Mouse (Mus musculus): ENCODE data around the gene Mras.

Gene Mras

DNA sequence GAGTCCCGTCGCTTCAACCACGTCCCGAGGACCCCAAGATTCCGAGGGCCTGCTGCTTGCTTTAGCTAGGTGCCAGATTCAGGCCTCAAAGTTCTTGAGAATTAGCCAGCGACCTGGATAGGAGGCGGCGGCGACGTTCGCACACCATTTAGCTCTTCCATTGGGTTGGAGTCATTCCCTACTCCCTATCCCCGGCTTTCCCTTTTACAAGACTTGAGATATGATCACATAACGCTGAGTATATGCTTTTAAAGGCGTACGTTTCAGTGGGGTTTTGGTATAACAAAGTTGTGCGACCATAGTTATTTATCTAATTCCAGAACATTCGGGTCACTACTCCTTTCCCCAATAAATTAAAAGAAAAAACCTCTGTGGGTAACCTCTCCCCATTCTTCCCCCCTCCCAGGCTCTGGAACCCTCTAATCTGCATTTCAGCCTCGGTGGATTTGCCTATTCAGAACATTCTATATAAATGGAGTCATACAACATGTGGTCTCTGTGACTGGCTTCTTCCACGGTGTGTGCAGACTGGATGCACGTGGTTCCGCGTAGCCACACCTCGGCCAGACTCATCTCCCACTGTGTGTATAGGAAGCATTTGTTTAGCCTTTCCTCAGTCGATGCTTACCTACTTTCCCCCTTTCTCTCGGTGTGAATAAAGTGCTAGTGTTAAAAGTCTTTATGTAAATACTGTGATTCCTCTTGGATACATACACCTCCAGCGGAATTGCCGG lies at the start of gene Mras:
Gene Mras, minus strand, starts transcription at position 351 of the 734 bp plus-strand sequence.
- DNase-seq (ENCODE audit: low read depth, low spot score) = no peak

DNA sequence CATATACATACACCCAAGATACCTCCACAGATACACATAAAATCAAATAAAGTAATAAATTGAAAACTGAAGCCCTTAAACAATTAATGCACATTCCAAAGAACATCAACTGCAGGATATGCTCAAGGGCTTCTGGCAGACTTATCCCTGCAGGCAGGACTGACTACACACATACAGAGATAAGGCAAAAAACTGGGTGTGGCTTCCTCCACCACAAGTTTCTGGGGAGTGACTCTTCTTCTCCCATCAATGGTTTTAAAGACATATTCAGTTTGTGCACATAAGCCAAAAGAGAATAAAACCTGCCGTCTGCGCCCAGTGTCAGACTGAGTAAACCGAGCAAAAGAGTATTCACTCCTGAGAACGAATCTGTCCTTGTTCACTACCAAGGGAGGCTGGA lies 48.0 kb upstream of the Mras start:
- no peak for DNase-seq (ENCODE audit: low read depth, low spot score)

DNA sequence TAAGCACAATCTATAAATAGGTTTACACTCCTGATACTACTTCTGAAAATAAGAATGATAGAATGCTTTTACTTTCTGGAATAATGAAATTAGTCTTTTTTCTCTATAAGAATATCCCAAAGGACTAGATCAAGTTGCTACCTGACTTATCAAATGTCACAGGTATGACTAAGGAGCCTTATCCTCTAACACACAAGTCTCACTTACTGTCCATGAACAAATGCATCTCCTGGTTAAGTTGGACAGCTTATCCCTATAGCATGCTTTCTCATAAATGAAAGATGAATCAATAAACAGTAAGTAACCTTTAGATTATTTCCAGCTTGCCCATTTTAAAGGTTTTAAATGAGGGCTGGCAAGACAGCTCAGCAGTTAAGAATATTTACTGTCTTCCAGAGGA lies 47.5 kb upstream of the Mras start:
- no peak for DNase-seq (ENCODE audit: low read depth, low spot score)

DNA sequence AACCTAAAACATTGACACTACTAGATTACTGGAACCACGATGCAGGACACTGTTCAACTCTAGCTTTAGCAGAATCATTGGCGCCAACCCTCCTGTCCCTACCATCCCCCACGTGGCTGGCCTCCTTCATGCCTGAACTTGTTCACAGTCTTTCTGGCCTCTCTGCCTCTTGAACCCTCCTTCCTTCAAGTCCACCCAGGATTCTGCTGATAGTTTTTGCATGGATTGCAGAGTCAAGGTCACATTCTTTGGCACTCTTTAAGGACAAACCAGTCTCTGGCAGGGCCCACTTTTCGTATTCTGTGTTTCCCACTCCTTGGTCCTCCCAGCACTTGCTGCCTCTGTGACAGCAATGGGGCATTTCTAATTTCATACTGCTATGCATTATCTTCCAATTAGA lies 46.0 kb upstream of the Mras start:
- no peak for DNase-seq (ENCODE audit: low read depth, low spot score)

DNA sequence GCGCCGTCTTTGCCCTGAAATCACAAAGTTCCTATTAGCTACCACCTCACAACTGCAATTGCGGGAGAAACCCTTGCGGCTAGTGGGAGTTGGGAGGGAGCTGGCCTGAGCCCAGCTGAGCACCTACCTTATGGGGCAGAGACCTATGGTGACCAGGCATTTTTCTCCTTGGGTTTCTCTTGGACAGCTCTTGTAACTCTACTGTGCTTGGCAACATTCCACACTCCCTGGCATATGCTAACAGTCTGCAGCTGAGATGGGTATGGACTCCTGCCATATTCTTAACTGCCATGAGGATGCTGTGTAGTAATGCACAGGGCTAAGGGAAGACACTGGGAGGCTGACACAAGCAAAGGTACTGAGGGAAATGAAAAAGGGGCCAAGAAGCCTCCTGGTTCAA lies 43.6 kb upstream of the Mras start:
- no peak for DNase-seq (ENCODE audit: low read depth, low spot score)

DNA sequence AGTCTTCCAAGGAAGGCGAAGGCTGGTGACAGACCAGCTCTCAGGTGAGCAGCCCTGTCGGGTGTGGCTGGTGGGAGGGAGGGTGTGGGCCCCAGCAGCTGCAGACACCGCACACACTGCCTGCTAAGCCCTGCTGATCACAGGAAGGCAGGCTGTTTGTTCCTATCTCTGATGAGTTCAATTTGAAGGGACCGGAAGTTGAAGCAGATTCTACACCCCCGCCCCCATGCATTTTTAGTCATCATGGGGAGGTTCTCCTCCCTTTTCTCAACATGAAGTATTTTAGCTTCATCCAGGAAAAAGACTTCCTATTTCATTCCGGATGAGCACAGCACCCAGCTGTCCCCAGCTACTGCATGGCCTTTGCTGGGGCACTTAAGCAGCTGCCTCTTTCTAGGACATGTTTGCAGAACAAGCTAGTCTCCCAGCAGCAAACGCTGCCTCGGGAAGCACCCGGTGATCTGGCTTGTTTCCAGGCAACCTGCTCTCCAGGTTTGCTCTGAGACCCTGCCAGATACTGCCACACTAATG lies 42.1 kb upstream of the Mras start:
- no peak for DNase-seq (ENCODE audit: low read depth, low spot score)

DNA sequence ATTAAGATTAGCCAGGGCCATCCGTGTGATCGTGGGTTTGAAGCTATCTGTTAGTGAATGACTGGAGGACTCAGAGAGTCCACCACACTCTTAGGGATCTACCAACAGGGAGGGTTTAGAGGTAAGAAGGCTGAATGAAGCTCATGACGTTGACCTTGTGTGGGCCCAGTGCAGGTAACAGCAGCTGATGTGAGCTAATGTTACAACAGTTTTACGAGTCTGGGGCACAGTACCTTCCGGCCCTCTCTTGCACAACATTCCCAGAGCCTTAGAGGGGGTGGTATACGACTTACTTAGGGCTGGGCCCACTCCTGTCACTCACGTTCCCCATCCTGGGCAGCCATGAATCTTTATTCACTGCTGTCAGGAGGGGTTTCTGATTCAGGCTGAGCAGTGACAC lies 34.2 kb upstream of the Mras start:
- no peak for DNase-seq (ENCODE audit: low read depth, low spot score)

DNA sequence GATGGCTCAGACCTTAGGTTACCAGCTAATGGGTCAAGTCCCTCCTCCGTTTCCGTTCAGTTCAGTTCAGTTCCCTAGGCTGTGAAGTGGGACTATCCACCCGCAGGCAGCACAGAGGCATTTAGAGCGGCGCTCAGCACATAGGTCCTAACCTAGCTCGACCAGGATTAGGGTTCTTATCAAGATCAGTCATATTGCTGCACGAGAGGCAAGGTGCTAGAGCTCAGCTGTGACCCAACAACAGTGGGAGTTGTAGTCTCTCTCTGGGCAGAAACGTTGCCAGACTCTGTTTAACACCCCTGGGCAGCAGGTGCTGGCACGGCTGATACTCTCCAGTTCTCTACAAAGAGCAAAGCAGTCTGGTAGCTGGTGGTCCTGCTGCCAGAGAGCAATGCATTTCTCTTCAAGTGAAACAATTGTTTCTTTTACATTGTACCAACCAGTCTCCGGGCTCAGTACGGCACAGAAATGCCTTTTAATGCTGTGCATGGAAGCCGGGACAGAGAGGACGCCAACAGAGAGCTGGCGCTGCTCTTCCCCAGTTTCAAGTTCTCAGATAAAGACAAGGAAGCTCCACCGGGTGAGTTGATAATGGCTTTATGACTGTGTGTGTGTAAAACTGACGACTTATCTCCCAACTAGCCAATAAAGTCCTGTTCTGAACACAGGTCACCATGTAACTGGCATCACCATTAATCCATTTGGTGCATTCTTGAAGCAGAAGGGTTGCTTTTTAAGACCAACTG lies 33.3 kb upstream of the Mras start:
- no peak for DNase-seq (ENCODE audit: low read depth, low spot score)

DNA sequence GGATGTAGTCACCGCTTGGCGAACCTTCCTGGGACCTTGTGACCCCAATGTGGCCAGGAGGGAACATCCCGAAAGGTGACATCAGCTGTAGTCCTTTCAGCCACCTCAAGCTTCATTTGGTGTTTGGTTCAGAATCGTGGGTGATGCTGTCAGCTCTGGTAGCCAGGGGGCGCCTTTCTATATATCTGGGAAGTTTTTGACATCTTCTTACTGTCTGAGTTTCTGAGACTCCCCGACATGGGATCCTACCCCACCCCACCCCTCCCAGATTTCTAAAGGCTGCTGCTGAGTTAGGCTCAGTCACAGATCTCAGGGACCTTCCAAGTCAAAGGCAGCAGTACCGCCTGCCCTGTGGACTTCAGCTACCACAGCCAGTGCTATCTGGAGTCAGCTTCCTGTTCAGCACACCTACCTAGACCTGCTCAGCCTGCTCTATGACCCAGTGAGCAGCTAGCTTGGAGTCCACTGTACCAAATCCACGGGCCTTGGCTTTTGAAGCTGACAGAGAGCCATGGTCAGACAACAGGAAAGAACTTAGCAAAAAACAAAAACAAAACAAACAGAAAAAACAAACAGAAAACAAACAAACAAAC lies 32.6 kb upstream of the Mras start:
- DNase-seq (ENCODE audit: low read depth, low spot score) = no peak

DNA sequence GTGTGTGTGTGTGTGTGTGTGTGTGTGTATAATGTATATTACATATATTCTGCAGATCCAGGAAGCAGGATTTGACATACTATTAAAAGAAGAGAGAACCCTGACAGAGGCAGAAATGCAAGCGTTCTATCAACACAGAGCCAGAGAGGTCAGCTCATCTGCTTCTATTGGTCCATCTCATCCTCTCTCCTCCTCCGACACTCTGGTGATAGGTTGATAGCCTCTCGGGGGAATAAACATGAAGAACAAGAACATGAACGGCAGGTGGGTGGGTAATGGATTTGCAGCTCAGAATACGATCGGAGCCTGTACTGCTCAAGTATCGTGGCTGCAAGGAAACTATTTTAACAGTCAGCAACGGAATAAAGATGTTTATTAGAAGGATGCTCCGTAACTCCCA lies 31.4 kb upstream of the Mras start:
- no peak for DNase-seq (ENCODE audit: low read depth, low spot score)

DNA sequence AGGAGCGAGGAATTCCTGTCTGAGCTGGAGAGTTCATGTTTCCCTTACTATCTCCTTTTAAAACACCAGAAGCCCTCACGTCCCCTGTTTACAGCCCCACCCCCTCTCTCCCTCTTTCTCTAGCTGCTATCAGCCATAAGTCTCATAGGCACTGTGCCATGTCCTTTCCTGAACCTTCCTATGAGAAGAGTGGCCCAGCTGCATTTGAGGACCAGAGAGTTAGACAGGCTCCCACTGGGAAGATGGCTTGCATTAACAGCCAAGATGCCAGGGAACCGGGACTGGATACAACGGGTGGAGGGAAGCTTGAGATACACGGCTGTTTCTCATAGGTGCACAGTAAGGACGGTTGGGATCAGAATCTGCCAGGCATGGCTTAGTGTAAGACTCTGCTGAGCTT lies 27.7 kb upstream of the Mras start:
- no peak for DNase-seq (ENCODE audit: low read depth, low spot score)

DNA sequence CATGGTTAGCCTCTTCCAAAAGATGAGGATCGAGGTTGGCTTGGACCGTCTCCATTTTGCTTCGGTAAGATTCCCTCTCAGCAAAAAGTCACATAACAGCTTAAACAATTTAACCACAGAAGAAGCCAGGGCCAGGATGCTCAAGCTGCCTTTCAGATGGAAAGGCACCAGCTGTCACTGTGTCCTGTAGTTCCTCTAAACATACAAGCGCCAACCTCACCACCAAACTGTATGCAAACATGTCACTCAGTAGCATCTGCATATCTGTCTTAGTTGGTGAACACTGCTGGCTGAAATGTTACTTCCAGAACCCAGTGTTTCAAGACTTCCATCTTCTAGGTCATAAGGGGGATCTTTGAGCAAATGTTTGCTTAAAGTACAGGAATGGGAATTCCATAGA lies 22.5 kb upstream of the Mras start:
- no peak for DNase-seq (ENCODE audit: low read depth, low spot score)

DNA sequence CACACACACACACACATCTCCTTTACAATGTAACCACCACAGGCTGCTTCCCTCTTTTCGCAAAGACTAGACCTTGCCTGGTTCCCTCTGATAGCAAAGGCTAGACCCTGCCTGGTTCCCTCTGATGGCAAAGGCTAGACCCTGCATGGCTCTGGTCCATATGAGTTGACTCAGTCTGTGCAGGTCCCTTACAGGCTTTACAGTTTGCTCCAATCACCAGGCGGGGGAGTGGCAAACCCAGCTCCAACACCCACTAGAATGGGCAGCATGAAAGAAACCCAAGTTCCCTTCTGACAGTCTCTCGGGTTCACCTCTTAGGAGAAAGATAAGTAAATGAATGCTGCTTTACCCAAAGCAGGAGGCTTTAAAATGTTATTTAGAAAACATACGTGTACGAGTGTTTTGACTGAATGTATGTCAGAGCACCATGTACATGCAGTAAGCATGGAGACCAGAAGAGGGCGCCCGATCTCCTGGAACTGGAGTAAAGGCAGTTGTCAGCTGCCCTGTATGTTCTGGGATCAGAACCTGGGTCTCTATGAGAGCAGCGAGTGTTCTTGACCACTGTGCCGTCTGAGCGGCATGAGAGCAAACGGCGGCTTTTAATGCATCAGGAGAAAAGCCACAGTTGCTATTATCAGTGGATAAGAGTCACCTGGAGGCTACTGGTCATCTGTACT lies 21.5 kb upstream of the Mras start:
- DNase-seq (ENCODE audit: low read depth, low spot score) = peak; percentile 72

DNA sequence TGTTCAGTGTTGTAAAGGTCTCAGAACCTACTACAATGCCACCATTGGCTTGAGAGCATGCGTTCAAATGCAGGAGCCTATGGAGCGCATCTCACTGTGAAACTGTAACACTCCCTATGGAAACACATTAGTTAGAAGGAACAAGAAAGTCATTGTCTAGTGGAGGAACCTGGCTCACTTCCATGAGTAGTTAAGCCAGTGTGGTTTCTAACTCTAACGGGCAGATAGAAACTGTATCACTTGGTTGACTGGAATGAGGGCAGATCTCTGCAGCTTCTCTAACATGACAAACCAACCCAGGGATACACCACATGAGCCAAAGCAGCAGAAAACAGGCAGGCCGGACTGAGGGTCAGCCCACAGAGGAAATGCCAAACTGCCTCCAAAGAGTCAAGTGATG lies 17.0 kb upstream of the Mras start:
- no peak for DNase-seq (ENCODE audit: low read depth, low spot score)

DNA sequence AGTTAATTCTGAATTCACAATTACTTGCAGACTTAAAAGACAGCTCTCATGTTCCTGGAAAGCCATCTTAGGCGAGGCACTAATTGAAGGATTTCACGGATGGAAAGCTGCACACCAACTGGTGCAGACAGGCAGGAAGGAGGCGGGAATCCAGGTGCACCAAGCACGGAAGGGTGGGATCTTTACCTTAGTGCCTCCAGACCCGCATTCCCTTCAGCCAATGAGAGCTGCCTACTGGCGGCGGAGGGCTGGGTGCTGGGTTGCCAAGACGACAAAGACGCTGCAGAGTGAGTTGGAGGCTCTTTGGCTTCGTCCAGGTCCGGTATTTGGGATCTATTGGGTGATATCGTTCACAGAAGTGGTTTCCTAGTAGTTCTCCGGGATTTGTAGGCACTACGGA lies 14.0 kb upstream of the Mras start, which contains the start of gene Nme9:
Gene Nme9, plus strand, starts transcription at position 315 of the 400 bp plus-strand sequence.
- DNase-seq (ENCODE audit: low read depth, low spot score) = no peak

DNA sequence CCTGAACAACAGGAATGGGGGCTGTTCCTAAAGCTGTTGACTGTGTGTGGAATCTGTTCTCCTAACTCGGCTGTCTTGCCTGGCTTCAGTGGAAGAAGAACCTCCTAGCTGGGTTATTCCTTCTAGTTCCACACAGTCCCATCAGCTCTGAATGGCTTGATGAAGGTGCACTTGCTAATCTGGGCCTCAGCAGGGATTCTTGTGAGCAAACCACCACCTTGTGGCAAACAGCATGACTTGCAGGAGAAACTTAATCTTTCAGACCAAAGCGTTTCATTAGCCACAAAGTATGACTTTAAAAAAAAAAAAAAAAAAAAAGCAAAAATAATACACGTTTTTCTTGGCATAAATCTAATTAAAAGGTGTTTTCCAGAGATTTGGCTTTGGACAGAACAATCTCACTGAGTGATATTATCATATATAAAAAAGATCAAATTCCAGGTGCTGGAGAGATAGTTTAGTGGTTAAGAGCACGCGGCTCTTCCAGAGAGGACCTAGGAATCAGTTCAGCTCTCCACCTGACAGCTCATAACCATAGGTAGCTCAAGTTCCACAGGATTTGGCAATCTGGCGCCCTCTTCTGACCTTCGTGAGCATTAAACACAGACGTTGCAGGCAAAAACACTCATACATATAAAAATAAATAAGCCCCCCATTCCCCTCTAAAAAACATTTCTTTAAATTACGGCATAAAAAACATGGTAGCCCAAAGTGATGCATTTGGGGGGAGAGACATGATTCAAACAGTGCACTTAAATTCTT lies 12.9 kb upstream of the Mras start:
- DNase-seq (ENCODE audit: low read depth, low spot score) = peak; percentile 39

DNA sequence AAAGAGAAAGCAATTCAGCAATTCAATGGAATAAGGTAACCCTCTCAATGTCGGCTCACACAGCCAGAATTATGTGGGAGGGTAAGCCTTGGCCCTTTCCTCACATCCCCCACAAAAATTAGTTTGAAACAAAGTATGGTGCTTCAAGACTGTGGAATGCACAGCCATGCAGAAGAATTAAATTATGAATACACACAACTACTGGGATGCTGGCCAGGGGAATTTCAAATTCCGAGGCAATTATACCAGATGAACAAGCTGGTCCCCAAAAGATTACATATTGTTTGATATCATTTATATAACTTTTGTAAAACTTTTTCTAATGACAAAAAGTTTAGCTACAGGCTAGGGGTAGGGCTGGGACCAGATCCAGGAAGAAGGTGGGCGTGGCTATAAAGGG lies 10.1 kb upstream of the Mras start:
- no peak for DNase-seq (ENCODE audit: low read depth, low spot score)

DNA sequence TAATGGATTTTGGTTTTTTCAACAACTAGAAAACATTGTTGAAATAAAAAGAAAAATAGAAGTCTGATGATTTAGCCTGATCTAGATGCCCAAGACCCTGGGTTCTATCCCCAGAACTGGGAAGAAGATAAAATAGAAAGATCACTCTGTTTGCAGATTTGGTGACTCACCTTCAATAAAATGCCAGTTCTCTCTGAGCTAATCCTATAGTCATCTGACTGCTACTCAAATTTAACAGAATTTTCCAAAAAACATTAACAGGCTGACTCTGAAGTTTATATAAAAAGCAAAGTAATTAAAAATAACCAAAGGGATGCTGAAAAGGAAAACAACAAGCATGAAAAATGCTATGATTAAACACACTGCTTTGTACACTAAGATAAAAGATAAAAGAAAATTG lies 9.1 kb upstream of the Mras start:
- no peak for DNase-seq (ENCODE audit: low read depth, low spot score)

DNA sequence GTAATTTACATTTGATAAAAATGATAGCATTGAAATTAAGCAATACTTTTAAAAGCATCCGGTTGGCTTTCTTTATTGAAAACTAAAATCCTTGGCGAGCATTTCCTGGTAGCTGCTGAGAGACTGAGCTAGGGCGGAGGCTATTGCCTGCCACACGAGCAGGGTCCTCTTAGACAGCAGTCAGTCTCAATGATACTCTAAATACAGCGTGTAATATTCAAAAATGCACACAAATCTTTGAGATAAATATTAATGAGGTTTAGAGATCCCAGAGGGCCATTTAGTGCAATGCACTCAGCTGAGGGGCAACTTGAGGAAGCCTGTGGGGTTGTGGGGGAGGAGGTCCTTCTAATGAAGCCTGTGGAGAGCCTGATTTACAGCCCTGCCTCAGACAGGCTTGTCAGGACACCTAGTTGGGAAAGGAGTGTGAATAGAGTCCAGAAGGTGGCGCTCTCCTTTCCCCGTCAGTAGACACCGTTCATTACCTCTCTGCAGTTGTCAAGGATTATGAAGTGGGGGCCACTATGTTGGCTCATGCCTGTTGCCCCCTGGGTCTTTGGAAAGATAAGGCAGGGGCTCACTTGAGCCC lies 7.5 kb upstream of the Mras start:
- peak; percentile 65 for DNase-seq (ENCODE audit: low read depth, low spot score)

DNA sequence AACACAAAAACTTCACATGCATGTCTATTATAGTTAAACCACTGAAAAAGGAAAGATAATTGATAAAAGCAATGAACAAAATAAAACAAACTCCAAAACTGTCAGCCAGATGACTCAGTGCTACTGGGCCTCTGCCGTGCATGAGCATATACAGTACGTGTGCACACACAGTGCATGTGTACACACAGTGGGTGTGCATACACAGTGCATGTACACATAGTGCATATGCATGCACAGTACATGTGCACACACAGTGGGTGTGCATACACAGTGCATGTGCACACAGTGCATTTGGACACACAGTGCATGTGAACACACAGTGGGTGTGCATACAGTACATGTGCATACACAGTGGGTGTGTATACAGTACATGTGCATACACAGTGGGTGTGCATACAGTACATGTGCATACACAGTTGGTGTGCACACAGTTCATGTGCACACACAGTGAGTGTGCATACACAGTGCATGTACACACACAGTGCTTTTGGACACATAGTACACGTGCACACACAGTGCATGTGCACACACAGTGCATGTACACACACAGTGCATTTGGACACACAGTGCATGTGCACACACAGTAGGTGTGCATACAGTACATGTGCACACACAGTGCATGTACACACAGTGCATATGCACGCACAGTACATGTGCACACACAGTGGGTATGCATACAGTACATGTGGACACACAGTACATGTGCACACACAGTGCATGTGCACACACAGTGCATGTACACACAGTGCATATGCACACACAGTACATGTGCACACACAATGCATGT lies 4.7 kb upstream of the Mras start:
- no peak for DNase-seq (ENCODE audit: low read depth, low spot score)
